Mouse (Mus musculus): Measurements from ENCODE around the gene Frmpd1.

Gene Frmpd1

DNA sequence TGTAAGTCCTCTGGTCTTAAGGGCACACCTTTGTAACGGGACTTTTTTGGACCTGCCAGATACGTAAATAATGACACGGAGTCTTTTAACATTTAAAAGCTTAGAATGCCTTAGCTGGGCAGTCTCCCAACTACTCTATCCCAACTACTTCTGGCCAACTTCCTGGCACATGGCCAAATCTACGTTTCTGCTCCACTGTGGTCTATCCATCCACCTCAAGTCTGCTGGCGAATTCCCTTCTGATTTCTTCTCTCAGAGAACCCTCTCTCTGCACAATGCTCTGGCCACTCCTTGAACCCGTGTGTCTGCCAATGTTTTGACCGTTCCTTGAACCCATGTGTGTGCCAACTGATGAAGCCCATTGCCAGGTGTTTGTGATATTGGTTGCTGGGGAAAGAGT is 146.5 kb downstream of the Frmpd1 start:
- DNase-seq (ENCODE audit: low spot score in 2 of 2) = no peak

GRCm38 (mm10) chr4:45332466-45332865 is 147.8 kb downstream of the Frmpd1 start:
- DNase-seq (ENCODE audit: low spot score in 2 of 2) = no peak
